Mouse (Mus musculus) embryonic fibroblast, embryonic 13.5 days (primary cell): ENCODE data around the gene Sema5b. TPM values are rescaled to one million over a fixed set of nuclear protein-coding genes. Genes with fewer than 3 reads are reported as not detected.
A peak's percentile ranks its signal among the peaks of the same experiment; 100 is the strongest.

ENCODE experiments used
- H3K27ac ChIP-seq: 2 replicates; pipeline ENCODE4 v1.5.1; 2012; ENCODE audit warnings: low read length, control low read depth, inconsistent platforms; ENCODE audit not compliant: insufficient read depth
- H3K4me1 ChIP-seq: 2 replicates; pipeline ENCODE4 v1.6.1; 2011; ENCODE audit warnings: low read length; ENCODE audit not compliant: control insufficient read depth, insufficient read depth
- H3K4me3 ChIP-seq: 2 replicates; pipeline ENCODE4 v1.5.1; 2011; ENCODE audit warnings: mild to moderate bottlenecking, control low read depth, low read length; ENCODE audit not compliant: insufficient read depth
- CTCF ChIP-seq: IDR thresholded peaks from 2 replicates; pipeline ENCODE4 v1.5.1; 2011; ENCODE audit warnings: mild to moderate bottlenecking, control low read depth, low read length, moderate library complexity, borderline replicate concordance; ENCODE audit not compliant: insufficient read depth
- POLR2A ChIP-seq: IDR thresholded peaks from 2 replicates; pipeline ENCODE4 v1.6.1; 2011; ENCODE audit warnings: low read depth, mild to moderate bottlenecking, control low read depth, low read length, moderate library complexity
- polyA plus RNA-seq: library from polyadenylated mRNA; stranded (reverse); fragments of >200 nt; gene quantifications from 2 replicates; pipeline ENCODE4 v1.2.4, GENCODE M21; 2011; ENCODE audit warnings: low read depth; ENCODE audit not compliant: missing spikeins, insufficient read length

The Sema5b gene
- polyA plus RNA-seq, 1 experiment, result 1.3 TPM

- TF ChIP-seq POLR2A (no peak), CTCF (no peak)
- Histone ChIP-seq H3K4me1 (peaks cover 5% of the 10 kb centered on the region; the same call in 1 of the 2 replicates), H3K4me3 (no peak overlapping the region), H3K27ac (peak overlapping the region; percentile 18; the same call in 1 of the 2 replicates)
Measured at GRCm38 (mm10) chr16:35517976-35518951, 22.7 kb upstream of the Sema5b start.

GRCm38 (mm10) chr16:35519245-35519644, 21.7 kb upstream of the Sema5b start:
- H3K4me1 ChIP-seq, result peaks cover 5% of the 10 kb centered on the region; the same call in 1 of the 2 replicates
- H3K4me3 ChIP-seq, result no peak overlapping the region
- no peak overlapping the region for H3K27ac ChIP-seq
- TF ChIP-seq CTCF (no peak), POLR2A (no peak)

- Histone ChIP-seq H3K27ac (no peak overlapping the region), H3K4me3 (no peak overlapping the region)
- no peak for TF ChIP-seq CTCF
- no peak for TF ChIP-seq POLR2A
Measured at GRCm38 (mm10) chr16:35524200-35524599, 16.7 kb upstream of the Sema5b start.

GRCm38 (mm10) chr16:35534630-35535029, 6.3 kb upstream of the Sema5b start:
- no peak for TF ChIP-seq CTCF
- no peak for TF ChIP-seq POLR2A
- H3K4me3 ChIP-seq, result no peak overlapping the region
- no peaks in the 10 kb centered on the region for H3K4me1 ChIP-seq
- no peak overlapping the region for H3K27ac ChIP-seq

More at GRCm38 (mm10) chr16:35524200-35524599, 16.7 kb upstream of the Sema5b start:
- H3K4me1 ChIP-seq, result no peaks in the 10 kb centered on the region

GRCm38 (mm10) chr16:35537651-35538050, 3.3 kb upstream of the Sema5b start:
- no peak overlapping the region for H3K27ac ChIP-seq
- H3K4me1 ChIP-seq, result no peaks in the 10 kb centered on the region
- TF ChIP-seq CTCF (no peak), POLR2A (no peak)
- no peak overlapping the region for H3K4me3 ChIP-seq

- Histone ChIP-seq H3K27ac (no peak overlapping the region), H3K4me1 (no peaks in the 10 kb centered on the region), H3K4me3 (no peak overlapping the region)
- TF ChIP-seq CTCF, result no peak
- no peak for TF ChIP-seq POLR2A
Measured at GRCm38 (mm10) chr16:35539041-35539440, 1.9 kb upstream of the Sema5b start.

- H3K4me1 ChIP-seq, result no peaks in the 10 kb centered on the region
- H3K4me3 ChIP-seq, result peak overlapping the region; percentile 6
- no peak; the same call in 1 of the 2 replicates for TF ChIP-seq CTCF
- no peak for TF ChIP-seq POLR2A
- H3K27ac ChIP-seq, result no peak overlapping the region
Measured at GRCm38 (mm10) chr16:35540333-35541116, 420 bp upstream of the Sema5b start.

GRCm38 (mm10) chr16:35541661-35542420, 896 bp downstream of the Sema5b start:
- Histone ChIP-seq H3K27ac (no peak overlapping the region), H3K4me1 (no peaks in the 10 kb centered on the region), H3K4me3 (peak overlapping the region; percentile 44)
- TF ChIP-seq CTCF (no peak), POLR2A (no peak)

- Histone ChIP-seq H3K4me1 (no peaks in the 10 kb centered on the region), H3K4me3 (peak overlapping the region; percentile 44; the same call in 1 of the 2 replicates), H3K27ac (no peak overlapping the region)
- TF ChIP-seq CTCF (no peak), POLR2A (no peak)
Measured at GRCm38 (mm10) chr16:35542421-35542780, 1.5 kb downstream of the Sema5b start.
